Mouse (Mus musculus) left cerebral cortex, adult 9 months (tissue): ENCODE results near the gene Dpf2.

Experiments used
- DNase-seq, 2 experiments: peaks; one replicate each; pipeline ENCODE4 v3.0.0; 2022; ENCODE audit warnings: low spot score in 2 of 2

The Dpf2 gene

GRCm38 (mm10) chr19:5913007-5913719 is at the start of gene Dpf2:
TSS of gene Dpf2 (minus strand) at chr19:5913010.
- no peak for DNase-seq

- no peak for DNase-seq
These were observed 44.6 kb upstream of the Dpf2 start for GRCm38 (mm10) chr19:5957371-5957770.

- peak in 1 of 2 experiments; percentile 73 for DNase-seq
These were observed 43.9 kb upstream of the Dpf2 start for GRCm38 (mm10) chr19:5956685-5957084.

GRCm38 (mm10) chr19:5955704-5956670 is 43.2 kb upstream of the Dpf2 start:
- no peak for DNase-seq

GRCm38 (mm10) chr19:5954936-5955335 is 42.1 kb upstream of the Dpf2 start:
- DNase-seq, result no peak

GRCm38 (mm10) chr19:5954031-5954710 is 41.4 kb upstream of the Dpf2 start:
- DNase-seq, result no peak

- no peak for DNase-seq
These were observed 40.5 kb upstream of the Dpf2 start for GRCm38 (mm10) chr19:5953201-5953770.

GRCm38 (mm10) chr19:5952071-5952691 is 39.4 kb upstream of the Dpf2 start:
- DNase-seq, result no peak

- no peak for DNase-seq
These were observed 38.8 kb upstream of the Dpf2 start for GRCm38 (mm10) chr19:5951631-5952030.

GRCm38 (mm10) chr19:5950218-5950617 is 37.4 kb upstream of the Dpf2 start:
- no peak for DNase-seq

GRCm38 (mm10) chr19:5945891-5946290 is 33.1 kb upstream of the Dpf2 start:
- no peak for DNase-seq

GRCm38 (mm10) chr19:5945027-5945426 is 32.2 kb upstream of the Dpf2 start:
- peak; percentile 51 to 59 for DNase-seq

GRCm38 (mm10) chr19:5944145-5944544 is 31.3 kb upstream of the Dpf2 start:
- DNase-seq, result no peak

GRCm38 (mm10) chr19:5943404-5943803 is 30.6 kb upstream of the Dpf2 start:
- no peak for DNase-seq

- no peak for DNase-seq
These were observed 29.8 kb upstream of the Dpf2 start for GRCm38 (mm10) chr19:5942581-5942980.

- DNase-seq, result no peak
These were observed 27.8 kb upstream of the Dpf2 start for GRCm38 (mm10) chr19:5940656-5941055.

GRCm38 (mm10) chr19:5940173-5940572 is 27.4 kb upstream of the Dpf2 start:
- DNase-seq, result no peak

- no peak for DNase-seq
These were observed 26.9 kb upstream of the Dpf2 start for GRCm38 (mm10) chr19:5939715-5940114.

GRCm38 (mm10) chr19:5938516-5938915 is 25.7 kb upstream of the Dpf2 start:
- no peak for DNase-seq

- DNase-seq, result no peak
These were observed 25.1 kb upstream of the Dpf2 start for GRCm38 (mm10) chr19:5937836-5938406.
